Mouse (Mus musculus) embryonic fibroblast, embryonic 13.5 days (primary cell): ENCODE data around the gene Pde5a.

Source experiments
- CTCF ChIP-seq: IDR thresholded peaks from 2 replicates; pipeline ENCODE4 v1.5.1; 2011; ENCODE audit warnings: mild to moderate bottlenecking, control low read depth, low read length, moderate library complexity, borderline replicate concordance; ENCODE audit not compliant: insufficient read depth
- POLR2A ChIP-seq: IDR thresholded peaks from 2 replicates; pipeline ENCODE4 v1.6.1; 2011; ENCODE audit warnings: low read depth, mild to moderate bottlenecking, control low read depth, low read length, moderate library complexity

DNA sequence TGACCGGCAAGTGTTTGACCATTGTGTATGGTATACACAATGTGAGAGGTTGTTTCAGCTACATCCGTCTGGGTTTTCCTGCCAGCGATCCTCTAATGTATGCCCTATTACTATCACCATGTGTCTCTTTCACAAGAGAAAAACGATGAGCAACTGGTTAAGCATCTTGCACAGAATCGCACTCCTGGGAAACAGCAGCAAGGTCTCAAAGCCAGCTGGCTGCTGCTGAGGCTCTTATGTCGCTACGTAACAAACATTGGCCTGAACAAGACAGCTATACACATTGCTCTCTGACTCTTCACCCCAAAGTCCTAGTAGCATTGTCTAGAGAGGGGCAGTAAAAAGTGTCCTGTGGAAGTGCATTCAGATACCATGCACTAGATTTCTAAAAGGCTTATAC is 23.5 kb upstream of the Pde5a start:
- TF ChIP-seq CTCF (no peak), POLR2A (no peak)
